In genomic region chr1:89070871-89071361, GRCm38 (mm10) we compare ENCODE assay signal across 8 mouse cellular contexts. TPM values are rescaled to one million over a fixed set of nuclear protein-coding genes. Genes with fewer than 3 reads are reported as not detected.
DNase-seq lines count a peak whose midpoint lies in the region; ATAC-seq and TF ChIP-seq lines count a peak whose summit lies in the region.

No protein-coding gene starts in this region.

- WGBS in heart, embryonic 14.5 days = 0% methylated on average over 28 of the region's 28 CpGs
- under 1% methylated on average over 28 of the region's 28 CpGs for WGBS in lung, embryonic 14.5 days
- 1% methylated on average over 28 of the region's 28 CpGs for WGBS in small intestine, adult 2 months

- no peaks in the 10 kb centered on the region for H3K9me3 ChIP-seq in heart, embryonic 14.5 days (ENCODE audit: control insufficient read depth, low read length)
- H3K9me3 ChIP-seq in lung, embryonic 14.5 days (ENCODE audit: low read depth, low read length) = no peaks in the 10 kb centered on the region

- H3K27me3 ChIP-seq in heart, embryonic 14.5 days (ENCODE audit: control insufficient read depth, insufficient read depth, low read length) = no peaks in the 10 kb centered on the region
- H3K27me3 ChIP-seq in lung, embryonic 14.5 days (ENCODE audit: insufficient read depth, low read length) = no peaks in the 10 kb centered on the region
- no peaks in the 10 kb centered on the region for H3K27me3 ChIP-seq in small intestine, adult 2 months (ENCODE audit: control insufficient read depth, insufficient read depth, low read length)

- H3K4me3 ChIP-seq in heart, embryonic 14.5 days (ENCODE audit: control insufficient read depth in 1 of 2, insufficient read depth in 1 of 2, low read depth in 1 of 2, low read length in 2 of 2) = peak overlapping the region; percentile 79 to 82
- peak overlapping the region; percentile 73 for H3K4me3 ChIP-seq in lung, embryonic 14.5 days (ENCODE audit: low read depth, low read length)
- peak overlapping the region; percentile 96 for H3K4me3 ChIP-seq in small intestine, adult 2 months (ENCODE audit: low read depth, low read length)

- H3K9ac ChIP-seq in heart, embryonic 14.5 days (ENCODE audit: low read length) = peak overlapping the region; percentile 94
- peak overlapping the region; percentile 69 for H3K9ac ChIP-seq in lung, embryonic 14.5 days

- peaks cover 26 to 38% of the 10 kb centered on the region in 2 experiments for H3K4me1 ChIP-seq in heart, embryonic 14.5 days (ENCODE audit: control insufficient read depth in 2 of 2, insufficient read depth in 2 of 2, low read length in 2 of 2)
- peaks cover 14% of the 10 kb centered on the region for H3K4me1 ChIP-seq in lung, embryonic 14.5 days (ENCODE audit: insufficient read depth)
- H3K4me1 ChIP-seq in small intestine, adult 2 months (ENCODE audit: control insufficient read depth, insufficient read depth, insufficient read length, low read length) = peaks cover 14% of the 10 kb centered on the region

- TF ChIP-seq POLR2A in small intestine, adult 2 months (IDR thresholded peaks at IDR 0.05; ENCODE audit: low read depth, low read length) = no peak

- ATAC-seq in heart, embryonic 14.5 days (ENCODE audit: insufficient number of reproducible peaks, insufficient read depth, low FRiP score, low read depth) = no peak
- ATAC-seq in lung, embryonic 14.5 days (ENCODE audit: insufficient read depth) = peak; percentile 28
- no peak for ATAC-seq in megakaryocyte progenitor cell, adult 5-6 weeks (replicated peaks; ENCODE audit: poor library complexity)

- DNase-seq in 3T3-L1 (ENCODE audit: low read depth, low spot score) (peak; percentile 53), ES-CJ7 (ENCODE audit: low read depth, low spot score) (peak; percentile 33)
- peak; percentile 70 for DNase-seq in embryo, embryonic 10 days (ENCODE audit: low spot score)
- peak; percentile 49 for DNase-seq in kidney, postnatal 14 days
- peak; percentile 61 for DNase-seq in lung, embryonic 14.5 days

- peak overlapping the region; percentile 73 for H3K4me2 ChIP-seq in heart, embryonic 14.5 days (ENCODE audit: low read length)
- H3K4me2 ChIP-seq in lung, embryonic 14.5 days = peak overlapping the region; percentile 71

- H3K36me3 ChIP-seq in heart, embryonic 14.5 days (ENCODE audit: control insufficient read depth, insufficient read depth, low read length) = no peaks in the 10 kb centered on the region
- H3K36me3 ChIP-seq in lung, embryonic 14.5 days (ENCODE audit: insufficient read depth) = no peaks in the 10 kb centered on the region
- no peaks in the 10 kb centered on the region for H3K36me3 ChIP-seq in small intestine, adult 2 months (ENCODE audit: control insufficient read depth, insufficient read depth, low read length)

- 0 out of 2 replicates have a peak, but pooled peaks have one; percentile 3 for TF ChIP-seq CTCF in lung, embryonic 14.5 days (IDR thresholded peaks at IDR 0.05; ENCODE audit: low read depth)
- no peak for TF ChIP-seq CTCF in small intestine, adult 2 months (IDR thresholded peaks at IDR 0.05; ENCODE audit: extremely low read depth, insufficient read length, insufficient replicate concordance, low read depth, low read length)

- H3K27ac ChIP-seq in heart, embryonic 14.5 days (replicated peaks in 1 of 2; ENCODE audit: control insufficient read depth in 1 of 2, insufficient read depth in 1 of 2, low read depth in 2 of 2, low read length in 2 of 2) = peak overlapping the region; percentile 58 to 90
- peak overlapping the region; percentile 69 for H3K27ac ChIP-seq in lung, embryonic 14.5 days (ENCODE audit: low read depth)
- peak overlapping the region; percentile 58 for H3K27ac ChIP-seq in small intestine, adult 2 months (ENCODE audit: insufficient read depth, low read depth, low read length)

RNA-seq across cellular contexts. Expression of gene Sh3bp4, which starts 0.7 kb away (rescaled TPM):
- 17.2 and 19.2 TPM in 2 replicates for polyA plus RNA-seq in heart, embryonic 14.5 days (2014; fragmentation: Nextera tagmentation; extraction: Ambion mirVana)
- 25.5 and 26.2 TPM in 2 replicates for polyA plus RNA-seq in lung, embryonic 14.5 days (2014; fragmentation: Nextera tagmentation; extraction: Ambion mirVana)
- polyA plus RNA-seq in small intestine, adult 2 months (2012; rRNA removed) = 4.2 and 5.5 TPM in 2 replicates
- total RNA-seq in megakaryocyte progenitor cell, adult 5-6 weeks (2015) = 0.24 and 0.27 TPM in 2 replicates
- 0.03 TPM in 1 of 2 replicates, not detected in the other for total RNA-seq in megakaryocyte progenitor cell, adult 5-6 weeks (2017)
